Mouse (Mus musculus): ENCODE results near the gene Unc93b1. TPM values are rescaled to one million over a fixed set of nuclear protein-coding genes. Genes with fewer than 3 reads are reported as not detected.

Unc93b1 gene
- total and polyA plus RNA-seq, 2 experiments = 41.1 to 102 TPM

GRCm38 (mm10) chr19:3930262-3931057 is 4.5 kb upstream of the Unc93b1 start:
- H3K27me3 ChIP-seq (ENCODE audit: control insufficient read depth, insufficient read depth, low read length) = no peaks in the 10 kb centered on the region
- H3K27ac ChIP-seq (replicated peaks; ENCODE audit: insufficient read depth, low read depth, low read length) = peak overlapping the region; percentile 9
- H3K9ac ChIP-seq (ENCODE audit: low read depth, low read length) = no peak overlapping the region
- H3K4me1 ChIP-seq (ENCODE audit: control insufficient read depth, insufficient read depth, low read length) = peaks cover 10% of the 10 kb centered on the region; the same call in 1 of the 2 replicates
- H3K36me3 ChIP-seq (ENCODE audit: control insufficient read depth, insufficient read depth, low read length) = no peaks in the 10 kb centered on the region
- WGBS = 74% methylated on average over 21 of the region's 21 CpGs
- TF ChIP-seq CTCF (IDR thresholded peaks at IDR 0.05; ENCODE audit: low read depth, low read length) (no peak), POLR2A (IDR thresholded peaks at IDR 0.05; ENCODE audit: extremely low read depth, insufficient read depth, low read length) (no peak)
- no peak overlapping the region for H3K4me3 ChIP-seq (ENCODE audit: insufficient read depth, low read depth, low read length)
- DNase-seq (ENCODE audit: extremely low read depth, low read depth, low spot score) = no peak
- H3K79me2 ChIP-seq (ENCODE audit: control insufficient read depth, insufficient read depth, low read length) = no peaks in the 10 kb centered on the region

- no peak for TF ChIP-seq CTCF (IDR thresholded peaks at IDR 0.05; ENCODE audit: low read depth, low read length)
- no peak for TF ChIP-seq POLR2A (IDR thresholded peaks at IDR 0.05; ENCODE audit: extremely low read depth, insufficient read depth, low read length)
- DNase-seq (ENCODE audit: extremely low read depth, low read depth, low spot score) = peak; percentile 50
- Histone ChIP-seq H3K27me3 (ENCODE audit: control insufficient read depth, insufficient read depth, low read length) (no peaks in the 10 kb centered on the region), H3K27ac (replicated peaks; ENCODE audit: insufficient read depth, low read depth, low read length) (no peak overlapping the region), H3K4me3 (ENCODE audit: insufficient read depth, low read depth, low read length) (no peak overlapping the region), H3K4me1 (ENCODE audit: control insufficient read depth, insufficient read depth, low read length) (peaks cover 13% of the 10 kb centered on the region; the same call in 1 of the 2 replicates), H3K36me3 (ENCODE audit: control insufficient read depth, insufficient read depth, low read length) (no peaks in the 10 kb centered on the region), H3K9ac (ENCODE audit: low read depth, low read length) (no peak overlapping the region), H3K79me2 (ENCODE audit: control insufficient read depth, insufficient read depth, low read length) (no peaks in the 10 kb centered on the region)
- 91% methylated on average over 9 of the region's 9 CpGs for WGBS
Measured at GRCm38 (mm10) chr19:3931716-3932115, 3.3 kb upstream of the Unc93b1 start.

GRCm38 (mm10) chr19:3935896-3936850 is 1.2 kb downstream of the Unc93b1 start:
- H3K27ac ChIP-seq (replicated peaks; ENCODE audit: insufficient read depth, low read depth, low read length) = peak overlapping the region; percentile 65
- no peaks in the 10 kb centered on the region for H3K79me2 ChIP-seq (ENCODE audit: control insufficient read depth, insufficient read depth, low read length)
- no peak for TF ChIP-seq CTCF (IDR thresholded peaks at IDR 0.05; ENCODE audit: low read depth, low read length)
- 0 out of 2 replicates have a peak, but pooled peaks have one; percentile 27 for TF ChIP-seq POLR2A (IDR thresholded peaks at IDR 0.05; ENCODE audit: extremely low read depth, insufficient read depth, low read length)
- peaks cover 5% of the 10 kb centered on the region; the same call in 1 of the 2 replicates for H3K4me1 ChIP-seq (ENCODE audit: control insufficient read depth, insufficient read depth, low read length)
- no peaks in the 10 kb centered on the region for H3K27me3 ChIP-seq (ENCODE audit: control insufficient read depth, insufficient read depth, low read length)
- DNase-seq (ENCODE audit: extremely low read depth, low read depth, low spot score) = peak; percentile 69
- H3K4me3 ChIP-seq (ENCODE audit: insufficient read depth, low read depth, low read length) = peak overlapping the region; percentile 75
- no peaks in the 10 kb centered on the region for H3K36me3 ChIP-seq (ENCODE audit: control insufficient read depth, insufficient read depth, low read length)
- 15% methylated on average over 22 of the region's 22 CpGs for WGBS
- peak overlapping the region; percentile 81 for H3K9ac ChIP-seq (ENCODE audit: low read depth, low read length)

- no peak overlapping the region for H3K27ac ChIP-seq (replicated peaks; ENCODE audit: insufficient read depth, low read depth, low read length)
Measured at GRCm38 (mm10) chr19:3942315-3942714, 7.3 kb downstream of the Unc93b1 start.

GRCm38 (mm10) chr19:3942986-3943735 is 8.2 kb downstream of the Unc93b1 start:
- Histone ChIP-seq H3K4me1 (ENCODE audit: control insufficient read depth, insufficient read depth, low read length) (peaks cover 6% of the 10 kb centered on the region), H3K36me3 (ENCODE audit: control insufficient read depth, insufficient read depth, low read length) (peaks cover 3% of the 10 kb centered on the region; the same call in 1 of the 2 replicates), H3K27me3 (ENCODE audit: control insufficient read depth, insufficient read depth, low read length) (no peaks in the 10 kb centered on the region), H3K4me3 (ENCODE audit: insufficient read depth, low read depth, low read length) (no peak overlapping the region), H3K9ac (ENCODE audit: low read depth, low read length) (no peak overlapping the region), H3K27ac (replicated peaks; ENCODE audit: insufficient read depth, low read depth, low read length) (no peak overlapping the region), H3K79me2 (ENCODE audit: control insufficient read depth, insufficient read depth, low read length) (no peaks in the 10 kb centered on the region)
- DNase-seq (ENCODE audit: extremely low read depth, low read depth, low spot score) = no peak
- no peak for TF ChIP-seq CTCF (IDR thresholded peaks at IDR 0.05; ENCODE audit: low read depth, low read length)
- TF ChIP-seq POLR2A (IDR thresholded peaks at IDR 0.05; ENCODE audit: extremely low read depth, insufficient read depth, low read length) = no peak
- 55% methylated on average over 27 of the region's 27 CpGs for WGBS

More at GRCm38 (mm10) chr19:3942315-3942714, 7.3 kb downstream of the Unc93b1 start:
- Histone ChIP-seq H3K4me1 (ENCODE audit: control insufficient read depth, insufficient read depth, low read length) (peaks cover 6% of the 10 kb centered on the region), H3K36me3 (ENCODE audit: control insufficient read depth, insufficient read depth, low read length) (0 out of 2 replicates have a peak, but pooled peaks cover 2% of the 10 kb centered on the region), H3K79me2 (ENCODE audit: control insufficient read depth, insufficient read depth, low read length) (no peaks in the 10 kb centered on the region), H3K27me3 (ENCODE audit: control insufficient read depth, insufficient read depth, low read length) (no peaks in the 10 kb centered on the region), H3K9ac (ENCODE audit: low read depth, low read length) (no peak overlapping the region), H3K4me3 (ENCODE audit: insufficient read depth, low read depth, low read length) (no peak overlapping the region)
- 90% methylated on average over 7 of the region's 7 CpGs for WGBS
- TF ChIP-seq POLR2A (IDR thresholded peaks at IDR 0.05; ENCODE audit: extremely low read depth, insufficient read depth, low read length) = no peak
- no peak for TF ChIP-seq CTCF (IDR thresholded peaks at IDR 0.05; ENCODE audit: low read depth, low read length)
- DNase-seq (ENCODE audit: extremely low read depth, low read depth, low spot score) = no peak

All from liver, adult 2 months (tissue).